Mouse (Mus musculus) activated CD4-positive, CD25-positive, alpha-beta regulatory T cell, adult 9 weeks (primary cell): ENCODE results near the gene Alg14. TPM values are rescaled to one million over a fixed set of nuclear protein-coding genes. Genes with fewer than 3 reads are reported as not detected.

ENCODE experiments used
- polyA plus RNA-seq: library from polyadenylated mRNA; unstranded; fragments of 100-300 nt; shearing (Covaris generic); gene quantifications from one replicate; pipeline ENCODE4 v1.2.1, GENCODE M21; 2017

The Alg14 gene
- polyA plus RNA-seq = 19.2 TPM

DNA sequence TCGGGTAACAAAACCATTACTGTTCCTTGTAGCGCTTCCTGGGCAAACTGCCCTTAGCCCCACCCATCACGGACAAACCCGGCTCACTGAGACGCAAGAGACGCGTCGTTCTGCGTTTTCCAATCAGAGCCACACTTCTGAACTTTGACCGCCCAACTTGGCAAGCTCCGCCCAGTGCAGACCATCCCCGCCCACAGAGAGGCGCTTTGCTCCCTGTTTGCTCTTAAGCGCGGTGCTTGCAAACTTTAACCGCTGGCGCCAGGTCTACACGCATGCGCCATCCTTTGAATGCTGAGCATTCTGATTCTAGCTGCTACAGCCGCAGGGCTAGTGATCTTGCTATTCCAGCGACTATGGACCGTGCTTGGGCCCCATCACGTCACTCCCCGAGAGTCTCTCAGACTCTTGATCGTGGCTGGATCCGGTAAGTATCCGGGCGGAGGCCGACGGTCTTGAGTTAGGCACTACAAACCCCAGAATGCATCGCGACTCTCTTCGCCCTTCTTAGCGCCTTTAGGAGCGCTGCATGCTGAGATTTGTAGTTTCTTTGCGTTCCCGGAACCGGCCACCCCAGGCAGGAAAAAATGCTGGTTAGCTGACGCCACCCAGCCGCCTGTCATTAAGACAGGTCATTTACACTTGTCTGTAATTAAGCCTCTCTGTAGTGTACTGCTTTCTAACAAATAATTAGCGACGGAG, at the start of gene Alg14:
Gene Alg14 (plus strand): TSS at position 214 of the 699 bp plus-strand sequence.

DNA sequence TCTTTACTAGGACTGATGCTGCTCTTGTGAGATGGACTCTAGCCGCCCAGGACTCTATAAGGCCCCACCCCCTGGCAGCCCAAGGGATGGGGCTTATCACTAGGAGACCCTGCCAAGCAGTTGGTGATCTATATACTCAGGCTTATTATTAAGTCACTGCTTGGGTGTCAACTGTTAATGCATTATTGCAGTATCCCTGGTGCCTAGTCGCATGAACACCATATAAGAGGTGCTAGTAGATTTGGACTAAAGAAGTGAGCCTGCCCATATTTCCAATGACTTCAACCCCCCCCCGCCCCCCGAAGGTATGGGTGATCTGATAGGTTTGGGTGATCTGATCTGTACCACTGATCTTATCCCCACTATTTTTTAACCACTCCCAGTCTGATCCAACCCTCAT, 8.6 kb upstream of the Alg14 start, which contains the start of gene Tmem56:
Gene Tmem56 (minus strand): TSS at position 101 of the 400 bp plus-strand sequence.

Other genes starting within 250 kb of the Alg14 start
- gene Rwdd3, start 120.1 kb upstream of the Alg14 start, polyA plus RNA-seq = 3.9 TPM
- gene Tmem56, start 8.7 kb upstream of the Alg14 start, polyA plus RNA-seq = not detected
- 8.1 TPM for gene Cnn3, start 134.7 kb downstream of the Alg14 start, polyA plus RNA-seq
- gene Slc44a3, start 240.6 kb downstream of the Alg14 start, polyA plus RNA-seq = not detected